Mouse (Mus musculus): ENCODE measurements around the gene Palmd. TPM values are rescaled to one million over a fixed set of nuclear protein-coding genes. Genes with fewer than 3 reads are reported as not detected.

Gene Palmd
- polyA plus RNA-seq, 1 experiment from 2014 or later = 8.0 TPM

- Histone ChIP-seq H3K4me2 (no peak overlapping the region), H3K27ac (no peak overlapping the region), H3K9ac (replicated peaks) (no peak overlapping the region), H3K4me3 (replicated peaks) (no peak overlapping the region), H3K9me3 (no peaks in the 10 kb centered on the region), H3K36me3 (no peaks in the 10 kb centered on the region), H3K27me3 (no peaks in the 10 kb centered on the region), H3K4me1 (replicated peaks) (no peaks in the 10 kb centered on the region)
- 63% methylated on average over 1 of the region's 1 CpGs for WGBS
- no peak for ATAC-seq (ENCODE audit: insufficient number of reproducible peaks, insufficient read depth, low FRiP score, low TSS enrichment, low read depth)
Observed at GRCm38 (mm10) chr3:116985042-116985455, 16.3 kb upstream of the Palmd start.

GRCm38 (mm10) chr3:116981811-116982575 lies 13.2 kb upstream of the Palmd start:
- Histone ChIP-seq H3K36me3 (no peaks in the 10 kb centered on the region), H3K4me3 (replicated peaks) (no peak overlapping the region), H3K27ac (no peak overlapping the region), H3K4me1 (replicated peaks) (no peaks in the 10 kb centered on the region), H3K9ac (replicated peaks) (no peak overlapping the region), H3K27me3 (no peaks in the 10 kb centered on the region), H3K9me3 (0 out of 2 replicates have a peak, but pooled peaks cover 3% of the 10 kb centered on the region), H3K4me2 (no peak overlapping the region)
- no peak for ATAC-seq (ENCODE audit: insufficient number of reproducible peaks, insufficient read depth, low FRiP score, low TSS enrichment, low read depth)
- WGBS = 85% methylated on average over 9 of the region's 9 CpGs

- Histone ChIP-seq H3K27ac (no peak overlapping the region), H3K4me3 (replicated peaks) (no peak overlapping the region), H3K36me3 (no peaks in the 10 kb centered on the region), H3K9me3 (no peaks in the 10 kb centered on the region), H3K9ac (replicated peaks) (no peak overlapping the region), H3K4me1 (replicated peaks) (peaks cover 5% of the 10 kb centered on the region), H3K27me3 (no peaks in the 10 kb centered on the region), H3K4me2 (no peak overlapping the region)
- ATAC-seq (ENCODE audit: insufficient number of reproducible peaks, insufficient read depth, low FRiP score, low TSS enrichment, low read depth) = no peak
- 73% methylated on average over 5 of the region's 5 CpGs for WGBS
Observed at GRCm38 (mm10) chr3:116969786-116970185, 999 bp upstream of the Palmd start.

- no peaks in the 10 kb centered on the region for H3K9me3 ChIP-seq
- peaks cover 5% of the 10 kb centered on the region for H3K4me1 ChIP-seq (replicated peaks)
- no peak for ATAC-seq (ENCODE audit: insufficient number of reproducible peaks, insufficient read depth, low FRiP score, low TSS enrichment, low read depth)
- peak overlapping the region; percentile 51; the same call in 1 of the 2 replicates for H3K9ac ChIP-seq (replicated peaks)
- H3K27me3 ChIP-seq = no peaks in the 10 kb centered on the region
- 25% methylated on average over 5 of the region's 5 CpGs for whole genome bisulfite sequencing
- 0 out of 2 replicates have a peak overlapping the region, but pooled peaks have one; percentile 35 for H3K27ac ChIP-seq
- H3K36me3 ChIP-seq = no peaks in the 10 kb centered on the region
- peak overlapping the region; percentile 41 for H3K4me3 ChIP-seq (replicated peaks)
- H3K4me2 ChIP-seq = peak overlapping the region; percentile 65
Observed at GRCm38 (mm10) chr3:116969003-116969402, 216 bp upstream of the Palmd start.

- no peak for ATAC-seq (ENCODE audit: insufficient number of reproducible peaks, insufficient read depth, low FRiP score, low TSS enrichment, low read depth)
- Histone ChIP-seq H3K4me3 (replicated peaks) (peak within 1 kb of the TSS; percentile 41), H3K27me3 (no peaks in the 10 kb centered on the region), H3K9ac (replicated peaks) (peak within 1 kb of the TSS; percentile 51), H3K4me1 (replicated peaks) (peaks cover 5% of the 10 kb centered on the region), H3K36me3 (no peaks in the 10 kb centered on the region), H3K4me2 (peak within 1 kb of the TSS; percentile 65), H3K9me3 (no peaks in the 10 kb centered on the region), H3K27ac (peak within 1 kb of the TSS; percentile 35; the same call in 1 of the 2 replicates)
- WGBS = 62% methylated on average over 4 of the region's 4 CpGs
Observed at GRCm38 (mm10) chr3:116967967-116968366, 820 bp downstream of the Palmd start, which contains the start of gene 4930455H04Rik. Gene 4930455H04Rik (plus strand): TSS chr3:116968267.

- Histone ChIP-seq H3K9ac (replicated peaks) (no peak overlapping the region), H3K9me3 (no peaks in the 10 kb centered on the region), H3K4me2 (peak overlapping the region; percentile 65), H3K4me1 (replicated peaks) (peaks cover 5% of the 10 kb centered on the region), H3K27ac (no peak overlapping the region), H3K4me3 (replicated peaks) (no peak overlapping the region), H3K27me3 (no peaks in the 10 kb centered on the region), H3K36me3 (no peaks in the 10 kb centered on the region)
- WGBS = 83% methylated on average over 6 of the region's 6 CpGs
- no peak for ATAC-seq (ENCODE audit: insufficient number of reproducible peaks, insufficient read depth, low FRiP score, low TSS enrichment, low read depth)
Observed at GRCm38 (mm10) chr3:116967436-116967835, 1.4 kb downstream of the Palmd start.

GRCm38 (mm10) chr3:116966800-116967199 lies 2.0 kb downstream of the Palmd start:
- Histone ChIP-seq H3K27ac (no peak overlapping the region), H3K27me3 (no peaks in the 10 kb centered on the region), H3K9ac (replicated peaks) (no peak overlapping the region), H3K36me3 (no peaks in the 10 kb centered on the region), H3K4me2 (peak overlapping the region; percentile 17; the same call in 1 of the 2 replicates), H3K9me3 (no peaks in the 10 kb centered on the region), H3K4me1 (replicated peaks) (peaks cover 5% of the 10 kb centered on the region), H3K4me3 (replicated peaks) (no peak overlapping the region)
- ATAC-seq (ENCODE audit: insufficient number of reproducible peaks, insufficient read depth, low FRiP score, low TSS enrichment, low read depth) = no peak
- WGBS = 70% methylated on average over 6 of the region's 6 CpGs

GRCm38 (mm10) chr3:116966225-116966624 lies 2.6 kb downstream of the Palmd start:
- H3K4me3 ChIP-seq (replicated peaks) = no peak overlapping the region
- 39% methylated on average over 4 of the region's 4 CpGs for WGBS
- ATAC-seq (ENCODE audit: insufficient number of reproducible peaks, insufficient read depth, low FRiP score, low TSS enrichment, low read depth) = peak; percentile 75
- peaks cover 5% of the 10 kb centered on the region for H3K4me1 ChIP-seq (replicated peaks)
- no peak overlapping the region for H3K27ac ChIP-seq
- no peak overlapping the region for H3K4me2 ChIP-seq
- no peaks in the 10 kb centered on the region for H3K27me3 ChIP-seq
- no peaks in the 10 kb centered on the region for H3K9me3 ChIP-seq
- H3K9ac ChIP-seq (replicated peaks) = no peak overlapping the region
- H3K36me3 ChIP-seq = no peaks in the 10 kb centered on the region

- ATAC-seq (ENCODE audit: insufficient number of reproducible peaks, insufficient read depth, low FRiP score, low TSS enrichment, low read depth) = no peak
- Histone ChIP-seq H3K9me3 (no peaks in the 10 kb centered on the region), H3K4me1 (replicated peaks) (peaks cover 5% of the 10 kb centered on the region), H3K36me3 (no peaks in the 10 kb centered on the region), H3K27ac (no peak overlapping the region), H3K9ac (replicated peaks) (no peak overlapping the region), H3K27me3 (no peaks in the 10 kb centered on the region), H3K4me2 (no peak overlapping the region), H3K4me3 (replicated peaks) (no peak overlapping the region)
- 95% methylated on average over 9 of the region's 9 CpGs for WGBS
Observed at GRCm38 (mm10) chr3:116964426-116964825, 4.4 kb downstream of the Palmd start.

- H3K9ac ChIP-seq (replicated peaks) = no peak overlapping the region
- no peak for ATAC-seq (ENCODE audit: insufficient number of reproducible peaks, insufficient read depth, low FRiP score, low TSS enrichment, low read depth)
- H3K9me3 ChIP-seq = no peaks in the 10 kb centered on the region
- no peak overlapping the region for H3K27ac ChIP-seq
- H3K4me2 ChIP-seq = no peak overlapping the region
- peaks cover 2% of the 10 kb centered on the region for H3K4me1 ChIP-seq (replicated peaks)
- 69% methylated on average over 4 of the region's 4 CpGs for WGBS
- no peaks in the 10 kb centered on the region for H3K27me3 ChIP-seq
- H3K36me3 ChIP-seq = no peaks in the 10 kb centered on the region
- no peak overlapping the region for H3K4me3 ChIP-seq (replicated peaks)
Observed at GRCm38 (mm10) chr3:116963213-116963612, 5.6 kb downstream of the Palmd start.

- H3K4me2 ChIP-seq = no peak overlapping the region
- no peaks in the 10 kb centered on the region for H3K9me3 ChIP-seq
- no peak overlapping the region for H3K9ac ChIP-seq (replicated peaks)
- H3K36me3 ChIP-seq = no peaks in the 10 kb centered on the region
- no peaks in the 10 kb centered on the region for H3K27me3 ChIP-seq
- no peaks in the 10 kb centered on the region; the same call in 1 of the 2 replicates for H3K4me1 ChIP-seq (replicated peaks)
- no peak overlapping the region for H3K27ac ChIP-seq
- 72% methylated on average over 15 of the region's 15 CpGs for WGBS
- H3K4me3 ChIP-seq (replicated peaks) = no peak overlapping the region
- ATAC-seq (ENCODE audit: insufficient number of reproducible peaks, insufficient read depth, low FRiP score, low TSS enrichment, low read depth) = no peak
Observed at GRCm38 (mm10) chr3:116961354-116962142, 7.2 kb downstream of the Palmd start.

Measured in limb, embryonic 12.5 days (tissue).